Mouse (Mus musculus): ENCODE results near the gene Gdpd5.

DNA sequence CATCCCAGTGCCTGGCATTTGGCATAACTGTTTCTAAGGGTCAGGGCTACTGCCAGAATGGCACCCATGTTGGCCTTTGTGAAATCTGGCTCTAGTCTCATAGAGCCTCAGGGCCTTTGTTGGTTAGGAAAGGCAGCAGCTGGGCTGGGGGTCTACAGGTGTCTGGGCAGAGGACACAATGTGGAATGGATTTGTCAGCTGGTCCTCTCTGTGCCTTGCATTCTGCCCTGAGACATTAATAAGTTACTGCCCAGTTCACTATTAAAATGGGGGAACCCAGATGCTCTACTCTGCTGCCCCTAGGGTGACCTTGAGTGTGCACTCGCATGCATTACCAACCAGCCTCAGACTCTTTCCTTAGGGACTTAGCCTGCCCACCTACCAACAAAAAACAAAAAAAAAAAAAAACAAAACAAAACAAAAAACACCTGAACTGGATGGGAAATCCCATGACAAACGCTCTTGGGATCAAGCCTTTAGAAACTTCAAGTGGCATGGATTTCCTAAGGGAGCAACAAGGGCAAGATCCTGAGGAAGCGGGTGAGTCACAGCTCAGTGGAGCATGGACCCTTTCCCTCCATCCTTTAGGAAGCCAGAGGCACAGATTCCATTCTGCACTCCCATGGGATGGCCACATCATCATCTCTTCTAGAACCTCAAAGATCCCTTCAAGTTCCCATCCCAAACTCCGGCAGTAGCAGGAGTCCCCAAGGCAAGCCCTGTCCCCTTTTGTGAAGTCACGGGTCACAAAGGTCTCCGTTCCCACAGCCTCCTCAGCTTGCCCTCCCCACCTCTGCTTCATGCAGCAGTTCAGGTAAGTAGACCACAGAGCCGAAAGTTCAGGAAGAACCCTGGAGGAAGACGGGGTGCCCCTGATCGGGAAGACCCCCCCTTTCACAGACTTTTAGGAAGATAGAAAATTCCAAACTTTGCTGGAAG, 31.2 kb upstream of the Gdpd5 start:
- TF ChIP-seq CTCF (IDR thresholded peaks at IDR 0.05; ENCODE audit: low read depth, low read length) (no peak), POLR2A (IDR thresholded peaks at IDR 0.05; ENCODE audit: extremely low read depth, insufficient read depth, low read length) (no peak)
